Mouse (Mus musculus) heart, embryonic 16.5 days (tissue): ENCODE measurements around the gene Pde4b. TPM values are rescaled to one million over a fixed set of nuclear protein-coding genes. Genes with fewer than 3 reads are reported as not detected.

Experiments
- ATAC-seq: fragments of 200-750 bp; cut with Nextera tagmentation; replicated peaks from 2 replicates; pipeline ENCODE4 v1.8.0; 2017; ENCODE audit warnings: moderate number of reproducible peaks; ENCODE audit not compliant: insufficient read depth, low FRiP score; ENCODE audit errors: extremely low read depth
- H3K27ac ChIP-seq: fragments of 300-500 bp; sonication (generic); 2 replicates; pipeline ENCODE4 v1.5.1; 2014; ENCODE audit warnings: mild to moderate bottlenecking, low read length, control low read depth, moderate library complexity
- H3K27me3 ChIP-seq: fragments of 300-500 bp; sonication (generic); 2 replicates; pipeline ENCODE4 v1.6.1; 2014; ENCODE audit warnings: low read length, mixed read lengths; ENCODE audit not compliant: control insufficient read depth, insufficient read depth
- H3K36me3 ChIP-seq: fragments of 300-500 bp; sonication (generic); 2 replicates; pipeline ENCODE4 v1.6.1; 2014; ENCODE audit not compliant: control insufficient read depth, insufficient read depth
- H3K4me1 ChIP-seq: fragments of 300-500 bp; sonication (generic); 2 replicates; pipeline ENCODE4 v1.6.1; 2014; ENCODE audit warnings: low read length, mixed read lengths; ENCODE audit not compliant: control insufficient read depth, insufficient read depth
- H3K4me2 ChIP-seq: fragments of 300-500 bp; sonication (generic); 2 replicates; pipeline ENCODE4 v1.6.1; 2014; ENCODE audit warnings: low read depth, mild to moderate bottlenecking, control low read depth, low read length
- H3K4me3 ChIP-seq: fragments of 300-500 bp; sonication (generic); 2 replicates; pipeline ENCODE4 v1.5.1; 2014; ENCODE audit warnings: mild to moderate bottlenecking, control low read depth, low read length
- H3K9ac ChIP-seq: fragments of 300-500 bp; sonication (generic); 2 replicates; pipeline ENCODE4 v1.6.1; 2014; ENCODE audit warnings: low read length, control low read depth
- H3K9me3 ChIP-seq: fragments of 300-500 bp; sonication (generic); replicated peaks from 2 replicates; pipeline ENCODE4 v1.6.1; 2016; ENCODE audit warnings: low read length; ENCODE audit not compliant: control insufficient read depth
- WGBS: fragments of 180-500 bp; shearing (Covaris S2); extraction: QIAGEN DNeasy Blood & Tissue Kit; methylation state at CpG from one replicate; pipeline ENCODE4 v1.1.7; 2014; 5-methylcytosine and 5-hydroxymethylcytosine counted together
- polyA plus RNA-seq: library from polyadenylated mRNA; unstranded; fragments of >200 nt; fragmentation: Nextera tagmentation; extraction: Ambion mirVana; gene quantifications from 2 replicates; pipeline ENCODE4 v1.2.1, GENCODE M21; 2015

The Pde4b gene
- polyA plus RNA-seq, 1 experiment from 2014 or later = 28.4 TPM

- ATAC-seq = no peak
- Histone ChIP-seq H3K27ac (no peak overlapping the region), H3K9ac (no peak overlapping the region), H3K36me3 (no peaks in the 10 kb centered on the region), H3K4me3 (no peak overlapping the region), H3K27me3 (no peaks in the 10 kb centered on the region), H3K4me1 (no peaks in the 10 kb centered on the region), H3K4me2 (no peak overlapping the region), H3K9me3 (no peaks in the 10 kb centered on the region)
- WGBS = 80% methylated on average over 4 of the region's 4 CpGs
Measured at GRCm38 (mm10) chr4:102148766-102149165, 61.4 kb downstream of the Pde4b start.

DNA sequence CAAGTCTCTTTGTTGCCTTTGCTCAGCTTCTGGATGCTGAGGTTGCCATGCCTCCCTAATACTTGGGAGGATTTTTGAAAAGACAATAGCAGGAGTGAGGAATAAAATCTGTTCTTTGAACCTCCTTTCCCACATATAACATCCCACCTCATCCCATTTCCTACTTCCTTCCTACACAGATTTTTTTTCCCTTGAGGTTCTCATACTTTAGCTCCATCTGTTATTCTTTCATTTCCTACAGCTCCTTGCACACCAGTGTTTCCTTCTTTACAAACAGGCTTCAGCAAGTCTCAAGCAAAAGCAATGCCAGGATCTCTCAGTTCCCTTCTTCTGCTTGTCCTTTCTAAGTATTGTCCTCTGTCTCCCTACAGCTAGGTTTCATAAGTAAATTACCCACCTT lies 71.8 kb downstream of the Pde4b start:
- H3K4me2 ChIP-seq = no peak overlapping the region
- no peaks in the 10 kb centered on the region for H3K36me3 ChIP-seq
- no peak overlapping the region for H3K27ac ChIP-seq
- no peak overlapping the region for H3K9ac ChIP-seq
- no peaks in the 10 kb centered on the region for H3K4me1 ChIP-seq
- H3K27me3 ChIP-seq = no peaks in the 10 kb centered on the region
- no peak overlapping the region for H3K4me3 ChIP-seq
- ATAC-seq = no peak
- no peaks in the 10 kb centered on the region for H3K9me3 ChIP-seq

- Histone ChIP-seq H3K4me2 (no peak overlapping the region), H3K27me3 (no peaks in the 10 kb centered on the region), H3K36me3 (no peaks in the 10 kb centered on the region), H3K9me3 (no peaks in the 10 kb centered on the region), H3K4me1 (0 out of 2 replicates have a peak, but pooled peaks cover 2% of the 10 kb centered on the region), H3K4me3 (no peak overlapping the region), H3K27ac (no peak overlapping the region), H3K9ac (no peak overlapping the region)
- WGBS = 41% methylated on average over 3 of the region's 3 CpGs
- no peak for ATAC-seq
Measured at GRCm38 (mm10) chr4:102171636-102172035, 84.3 kb downstream of the Pde4b start.

DNA sequence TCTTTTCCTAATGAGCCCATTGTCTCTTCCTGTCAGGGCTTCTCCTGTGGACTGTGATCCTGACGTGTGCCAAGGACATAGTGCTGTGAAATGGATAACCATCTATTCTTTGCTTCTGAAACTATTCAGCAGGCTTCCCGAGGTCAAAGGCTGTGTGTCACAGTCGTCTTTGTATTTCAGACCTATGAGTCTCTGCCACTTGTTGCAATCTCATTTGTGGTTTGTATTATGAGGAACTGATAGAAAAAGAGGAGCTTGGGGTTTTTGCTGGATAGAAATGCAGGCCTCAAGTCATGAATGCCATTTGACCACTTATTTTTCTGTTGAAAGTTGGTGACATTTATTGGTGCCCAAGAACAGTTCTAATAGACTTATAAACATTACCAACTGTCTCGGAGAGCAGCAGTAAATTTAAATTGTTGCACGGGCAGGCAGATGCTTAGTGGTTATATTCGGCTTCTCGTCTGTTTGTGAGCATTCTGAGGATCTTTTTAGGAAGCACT lies 85.4 kb downstream of the Pde4b start:
- H3K4me3 ChIP-seq = no peak overlapping the region
- no peak for ATAC-seq
- no peaks in the 10 kb centered on the region for H3K27me3 ChIP-seq
- no peak overlapping the region for H3K9ac ChIP-seq
- H3K27ac ChIP-seq = no peak overlapping the region
- 0 out of 2 replicates have a peak, but pooled peaks cover 6% of the 10 kb centered on the region for H3K4me1 ChIP-seq
- H3K4me2 ChIP-seq = no peak overlapping the region
- H3K36me3 ChIP-seq = no peaks in the 10 kb centered on the region
- 63% methylated on average over 7 of the region's 7 CpGs for WGBS
- no peaks in the 10 kb centered on the region for H3K9me3 ChIP-seq

- Histone ChIP-seq H3K27me3 (no peaks in the 10 kb centered on the region), H3K9me3 (no peaks in the 10 kb centered on the region), H3K9ac (no peak overlapping the region), H3K4me1 (0 out of 2 replicates have a peak, but pooled peaks cover 6% of the 10 kb centered on the region), H3K27ac (no peak overlapping the region), H3K4me2 (no peak overlapping the region), H3K4me3 (no peak overlapping the region), H3K36me3 (no peaks in the 10 kb centered on the region)
- WGBS = 21% methylated on average over 2 of the region's 2 CpGs
- peak; percentile 67 for ATAC-seq
Measured at GRCm38 (mm10) chr4:102175985-102176384, 88.6 kb downstream of the Pde4b start.

DNA sequence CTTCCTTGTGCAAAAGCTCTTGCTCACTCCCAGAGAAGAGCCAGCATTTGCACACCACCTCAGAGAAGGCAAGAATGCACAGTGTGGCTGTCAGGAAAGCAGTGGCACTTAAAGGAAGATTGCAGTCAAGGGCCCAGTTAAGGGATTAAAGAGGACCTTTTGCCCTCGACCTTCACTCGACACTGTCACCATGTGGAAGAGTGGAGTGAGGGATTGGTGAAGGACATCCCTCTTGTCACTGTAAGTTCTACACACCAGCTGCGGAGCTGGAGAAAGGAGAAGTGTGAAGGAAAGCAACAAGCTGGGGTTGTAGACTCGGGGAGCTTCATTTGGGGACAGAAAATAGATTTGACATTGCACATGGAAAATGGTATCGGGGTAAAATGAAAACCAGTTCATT lies 89.9 kb downstream of the Pde4b start:
- Histone ChIP-seq H3K9ac (no peak overlapping the region), H3K4me1 (0 out of 2 replicates have a peak, but pooled peaks cover 6% of the 10 kb centered on the region), H3K27ac (no peak overlapping the region), H3K27me3 (no peaks in the 10 kb centered on the region), H3K4me2 (no peak overlapping the region), H3K4me3 (no peak overlapping the region), H3K9me3 (no peaks in the 10 kb centered on the region), H3K36me3 (no peaks in the 10 kb centered on the region)
- 44% methylated on average over 5 of the region's 5 CpGs for WGBS
- no peak for ATAC-seq

GRCm38 (mm10) chr4:102186888-102187287 lies 99.5 kb downstream of the Pde4b start:
- WGBS = 80% methylated on average over 5 of the region's 5 CpGs
- Histone ChIP-seq H3K36me3 (no peaks in the 10 kb centered on the region), H3K4me3 (no peak overlapping the region), H3K4me1 (no peaks in the 10 kb centered on the region), H3K9me3 (no peaks in the 10 kb centered on the region), H3K27ac (no peak overlapping the region), H3K4me2 (no peak overlapping the region), H3K27me3 (no peaks in the 10 kb centered on the region), H3K9ac (no peak overlapping the region)
- no peak for ATAC-seq

- no peak for ATAC-seq
- Histone ChIP-seq H3K4me1 (no peaks in the 10 kb centered on the region), H3K9me3 (no peaks in the 10 kb centered on the region), H3K4me3 (no peak overlapping the region), H3K4me2 (no peak overlapping the region), H3K36me3 (no peaks in the 10 kb centered on the region), H3K27me3 (no peaks in the 10 kb centered on the region), H3K27ac (no peak overlapping the region), H3K9ac (no peak overlapping the region)
- WGBS = 87% methylated on average over 5 of the region's 5 CpGs
Measured at GRCm38 (mm10) chr4:102197707-102198106, 110.4 kb downstream of the Pde4b start.

DNA sequence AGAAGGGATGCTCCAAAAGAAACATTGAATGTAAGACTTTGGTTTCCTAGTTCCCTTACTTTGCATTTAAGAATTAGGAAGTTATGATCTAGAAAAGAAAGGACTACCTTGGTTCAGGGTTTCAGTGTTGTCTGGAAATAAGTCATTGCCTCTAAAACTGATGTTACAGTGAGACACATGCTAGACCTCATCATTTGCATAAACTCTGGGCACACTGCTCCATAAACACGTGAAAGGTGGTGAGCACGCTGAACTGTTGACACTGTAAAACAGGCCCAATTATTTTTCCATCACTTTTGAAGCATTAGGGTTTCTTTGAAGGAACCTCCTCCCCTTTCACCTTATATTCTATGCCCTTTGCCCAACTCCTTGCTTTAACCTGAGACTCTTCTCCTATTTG lies 122.4 kb downstream of the Pde4b start:
- Histone ChIP-seq H3K9me3 (no peaks in the 10 kb centered on the region), H3K27ac (no peak overlapping the region), H3K9ac (no peak overlapping the region), H3K4me3 (no peak overlapping the region), H3K36me3 (no peaks in the 10 kb centered on the region), H3K27me3 (no peaks in the 10 kb centered on the region), H3K4me1 (peaks cover 3% of the 10 kb centered on the region; the same call in 1 of the 2 replicates), H3K4me2 (no peak overlapping the region)
- ATAC-seq = no peak
- WGBS = 82% methylated on average over 2 of the region's 2 CpGs
